Mouse (Mus musculus) heart, postnatal 0 days (tissue): Measurements from ENCODE around the gene Tex26.

Experiments
- CTCF ChIP-seq: IDR thresholded peaks from 2 replicates; pipeline ENCODE4 v1.5.1; 2016; ENCODE audit warnings: antibody characterized with exemption, control low read depth, low read depth
- EP300 ChIP-seq: IDR thresholded peaks from 2 replicates; pipeline ENCODE4 v1.6.1; 2016; ENCODE audit warnings: antibody characterized with exemption, low read depth

GRCm38 (mm10) chr5:149402029-149402428, 37.4 kb upstream of the Tex26 start:
- TF ChIP-seq EP300, result no peak
- TF ChIP-seq CTCF, result no peak
